Mouse (Mus musculus) granulocyte monocyte progenitor cell, adult 5-6 weeks (primary cell): ENCODE results near the gene Gm45261. TPM values are rescaled to one million over a fixed set of nuclear protein-coding genes. Genes with fewer than 3 reads are reported as not detected.

Experiments
- ATAC-seq: replicated peaks from 2 replicates; pipeline ENCODE4 v1.8.0; 2016; ENCODE audit warnings: mild to moderate bottlenecking, moderate TSS enrichment, inconsistent platforms; ENCODE audit not compliant: poor library complexity, severe bottlenecking
- total RNA-seq, 2 experiments: library from RNA; stranded (forward) in 1 of 2; stranded (reverse) in 1 of 2; fragments of 200-712, 200-1000 nt in 1 of 2; fragments of >200 nt in 1 of 2; fragmentation: Nextera tagmentation in 1 of 2; gene quantifications; 2 replicates each; pipeline ENCODE4 v1.2.3; 2014 to 2017

Gm45261 gene
- total RNA-seq (2014; fragmentation: Nextera tagmentation) (not detected in 2 replicates), total RNA-seq (2017) (not detected in 2 replicates)

GRCm38 (mm10) chr1:80461348-80461747 lies at the start of gene Gm45261:
Gene Gm45261 (minus strand): TSS chr1:80461448.
- ATAC-seq, result no peak

- peak; percentile 64 for ATAC-seq
Measured at GRCm38 (mm10) chr1:80504757-80505156, 43.5 kb upstream of the Gm45261 start.

- ATAC-seq, result no peak
Measured at GRCm38 (mm10) chr1:80504081-80504480, 42.8 kb upstream of the Gm45261 start.

- ATAC-seq, result no peak
Measured at GRCm38 (mm10) chr1:80502456-80503165, 41.4 kb upstream of the Gm45261 start.

- ATAC-seq, result no peak
Measured at GRCm38 (mm10) chr1:80499264-80499663, 38.0 kb upstream of the Gm45261 start.

GRCm38 (mm10) chr1:80496360-80496759 lies 35.1 kb upstream of the Gm45261 start:
- ATAC-seq, result no peak

- ATAC-seq, result no peak
Measured at GRCm38 (mm10) chr1:80483419-80483818, 22.2 kb upstream of the Gm45261 start.

GRCm38 (mm10) chr1:80474942-80475341 lies 13.7 kb upstream of the Gm45261 start:
- peak; percentile 87 for ATAC-seq

GRCm38 (mm10) chr1:80472395-80472794 lies 11.1 kb upstream of the Gm45261 start:
- ATAC-seq, result no peak

GRCm38 (mm10) chr1:80459923-80460322 lies 1.3 kb downstream of the Gm45261 start:
- ATAC-seq, result no peak

GRCm38 (mm10) chr1:80459477-80459876 lies 1.8 kb downstream of the Gm45261 start:
- no peak for ATAC-seq

GRCm38 (mm10) chr1:80453971-80454370 lies 7.3 kb downstream of the Gm45261 start:
- ATAC-seq, result peak; percentile 72

GRCm38 (mm10) chr1:80451914-80452549 lies 9.2 kb downstream of the Gm45261 start:
- peak; percentile 83 for ATAC-seq

- no peak for ATAC-seq
Measured at GRCm38 (mm10) chr1:80447554-80447953, 13.7 kb downstream of the Gm45261 start.

- no peak for ATAC-seq
Measured at GRCm38 (mm10) chr1:80440911-80441310, 20.3 kb downstream of the Gm45261 start.

GRCm38 (mm10) chr1:80438506-80438905 lies 22.7 kb downstream of the Gm45261 start:
- no peak for ATAC-seq

- no peak for ATAC-seq
Measured at GRCm38 (mm10) chr1:80427946-80428345, 33.3 kb downstream of the Gm45261 start.

- ATAC-seq, result no peak
Measured at GRCm38 (mm10) chr1:80427425-80427824, 33.8 kb downstream of the Gm45261 start.

GRCm38 (mm10) chr1:80424666-80425065 lies 36.6 kb downstream of the Gm45261 start:
- no peak for ATAC-seq

- ATAC-seq, result peak; percentile 97
Measured at GRCm38 (mm10) chr1:80418321-80419045, 42.8 kb downstream of the Gm45261 start.

- no peak for ATAC-seq
Measured at GRCm38 (mm10) chr1:80416329-80416728, 44.9 kb downstream of the Gm45261 start.
